Mouse (Mus musculus) urinary bladder, adult 2 months (tissue): ENCODE data around the gene Olfr992. TPM values are rescaled to one million over a fixed set of nuclear protein-coding genes. Genes with fewer than 3 reads are reported as not detected.
"Not testable (repeated sequence)": the region's sequence is repeated elsewhere in the genome, so short reads cannot be mapped to it uniquely, and the experiment has no call there.

Source experiments
- DNase-seq: peaks from one replicate; pipeline ENCODE4 v3.0.0; 2022; ENCODE audit warnings: low spot score
- polyA plus RNA-seq: library from polyadenylated mRNA; depleted of rRNA; stranded (reverse); fragments of >200 nt; gene quantifications from 2 replicates; pipeline ENCODE4 v1.2.3, GENCODE M21; 2012; rRNA removed

Gene Olfr992
- not detected in 2 replicates for polyA plus RNA-seq

DNA sequence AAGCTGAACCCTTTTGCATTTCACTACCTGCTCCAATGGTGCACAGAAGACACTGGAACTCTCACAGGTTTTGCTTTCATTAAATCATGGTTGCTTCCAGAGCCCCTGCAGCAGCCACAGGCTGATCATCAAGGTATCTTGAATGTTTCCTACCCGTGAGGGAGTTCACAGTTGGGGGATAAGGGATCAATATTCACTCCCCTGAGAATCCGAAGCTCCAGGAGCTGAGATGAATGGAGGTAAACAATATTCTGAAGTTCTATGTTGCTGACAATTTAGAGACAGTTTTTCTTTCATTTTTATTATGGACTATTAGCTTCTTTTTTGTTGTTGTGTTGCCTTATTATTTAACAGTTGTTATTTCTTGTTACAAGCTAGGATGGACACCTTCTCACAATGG, at the start of gene Olfr992:
TSS of gene Olfr992 (minus strand) at position 101 of the 400 bp plus-strand sequence.
- no peak for DNase-seq

DNA sequence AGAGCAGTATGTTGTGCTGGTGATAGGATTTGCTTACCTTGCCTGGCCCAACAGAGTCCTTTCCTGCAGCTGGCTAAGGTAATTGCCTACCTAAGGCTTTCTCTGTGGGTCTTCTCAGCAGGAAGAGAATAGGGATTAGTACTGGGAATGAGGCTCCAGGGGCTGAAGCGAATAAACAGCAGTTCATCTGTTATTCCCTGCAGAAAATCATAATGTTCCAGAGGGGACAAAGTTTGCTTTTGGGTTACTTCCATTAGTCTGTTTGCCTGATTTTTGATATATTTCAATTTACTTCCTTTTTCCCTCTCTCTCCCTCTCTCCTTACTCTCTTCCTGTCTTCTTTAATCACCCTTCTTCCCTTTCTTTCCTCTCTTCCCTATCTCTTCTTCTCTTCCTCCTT, 34.3 kb upstream of the Olfr992 start, which contains the start of gene Olfr995:
TSS of gene Olfr995 (minus strand) at position 101 of the 400 bp plus-strand sequence.
- no peak for DNase-seq

DNA sequence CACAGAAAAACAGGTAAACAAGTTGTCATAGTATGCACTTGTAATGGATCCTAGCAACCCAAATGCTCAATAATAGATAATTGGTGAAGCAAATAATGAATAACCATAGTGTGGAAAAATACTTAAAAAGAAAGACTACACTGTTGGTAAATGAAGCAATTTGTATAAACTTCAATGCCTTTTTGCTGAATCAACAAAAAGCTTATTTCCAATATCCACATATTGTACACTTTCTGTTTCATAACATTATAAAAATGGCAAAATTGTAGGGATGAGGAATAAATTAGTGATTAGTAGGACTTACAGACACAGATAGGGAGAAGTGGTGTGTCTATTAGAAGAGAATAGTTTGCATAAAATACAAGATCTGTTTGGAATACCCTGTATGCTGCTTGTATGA, 33.3 kb upstream of the Olfr992 start:
- no peak for DNase-seq

DNA sequence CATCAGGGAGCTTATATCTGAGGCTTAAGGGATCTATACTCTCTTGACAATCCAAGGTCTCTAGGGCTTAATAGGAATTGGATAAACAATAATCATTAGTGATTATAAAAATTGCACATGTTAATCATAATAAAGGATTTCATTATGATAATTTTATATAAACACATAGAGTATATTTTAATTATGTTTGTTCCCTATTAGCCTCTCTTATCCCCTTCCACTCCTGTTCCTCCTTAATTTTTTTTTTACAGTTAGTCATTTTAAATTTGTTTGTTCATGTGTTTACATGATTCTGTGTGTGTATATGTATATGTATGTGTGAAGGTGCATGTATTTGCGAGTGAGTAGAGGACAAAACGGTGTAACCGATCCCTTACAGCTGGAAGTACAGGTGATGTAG, 27.1 kb upstream of the Olfr992 start, which contains the start of gene Olfr994:
TSS of gene Olfr994 (minus strand) at position 101 of the 400 bp plus-strand sequence.
- DNase-seq: no peak

DNA sequence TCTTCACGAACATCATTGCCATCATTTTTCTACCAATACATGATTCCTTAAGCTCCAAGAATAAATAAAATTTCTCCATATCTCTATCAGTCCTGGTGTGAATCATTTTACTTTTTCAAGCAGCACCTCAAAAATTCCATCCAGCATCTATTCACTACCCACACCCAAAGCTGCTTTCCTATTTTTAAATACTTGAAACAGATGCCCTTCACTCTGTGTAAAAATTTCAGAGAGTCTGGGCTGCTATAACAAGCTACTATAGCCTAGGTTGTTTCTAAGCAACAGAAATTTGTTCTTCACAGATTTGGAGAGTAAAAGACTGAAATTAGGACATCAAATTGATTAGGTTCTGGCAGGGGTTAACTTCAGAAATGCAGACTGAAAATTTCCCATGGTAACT, 16.6 kb upstream of the Olfr992 start:
- no peak for DNase-seq

DNA sequence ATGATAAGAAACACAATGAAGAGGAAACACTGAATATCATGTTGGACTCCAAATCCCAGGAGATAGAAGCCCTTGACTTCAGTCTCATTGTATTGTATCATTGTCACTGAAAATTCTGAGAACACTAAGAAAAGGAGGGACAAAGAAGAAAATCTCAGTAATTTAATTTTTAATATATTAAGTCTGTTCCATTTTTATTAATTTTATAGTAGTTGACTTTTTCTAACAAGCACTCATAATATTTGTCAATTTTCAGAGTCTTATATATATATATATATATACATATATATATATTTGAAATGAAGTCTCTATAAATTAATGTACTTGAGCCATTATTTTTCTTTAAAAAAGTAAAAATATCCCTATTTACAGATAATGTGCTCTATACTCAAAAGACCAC, 5.5 kb upstream of the Olfr992 start, which contains the start of gene Olfr993:
TSS of gene Olfr993 (minus strand) at position 101 of the 400 bp plus-strand sequence.
- no peak for DNase-seq

DNA sequence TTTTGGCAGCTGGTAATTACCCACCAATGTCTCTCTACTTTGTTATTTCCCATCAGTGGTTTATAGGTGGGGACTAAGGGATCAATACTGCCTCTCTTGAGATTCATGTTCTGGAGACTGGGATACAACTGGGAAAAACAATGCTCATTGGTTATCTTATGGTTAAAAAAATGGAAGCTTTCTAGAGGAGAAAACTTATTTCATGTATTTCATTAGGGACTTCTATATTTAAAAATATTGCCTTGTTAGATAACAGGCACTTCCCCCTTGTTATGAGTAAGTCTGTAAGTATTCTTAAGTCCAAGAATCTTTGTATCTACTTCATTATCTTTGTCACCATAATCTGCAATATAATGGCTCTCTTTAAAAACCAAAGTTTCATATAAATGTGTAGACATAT, 46.1 kb downstream of the Olfr992 start, which contains the start of gene Olfr988:
TSS of gene Olfr988 (minus strand) at position 101 of the 400 bp plus-strand sequence.
- not testable (repeated sequence) for DNase-seq

Other genes starting within 250 kb of the Olfr992 start
- 4.3 and 5.1 TPM in 2 replicates for gene Lrrc55, start 212.3 kb downstream of the Olfr992 start, polyA plus RNA-seq
- not detected in 2 replicates for gene Olfr987, start 70.2 kb downstream of the Olfr992 start, polyA plus RNA-seq
- not detected in 2 replicates for gene Olfr988, start 46.2 kb downstream of the Olfr992 start, polyA plus RNA-seq
- not detected in 2 replicates for gene Olfr993, start 5.4 kb upstream of the Olfr992 start, polyA plus RNA-seq
- not detected in 2 replicates for gene Olfr994, start 27.0 kb upstream of the Olfr992 start, polyA plus RNA-seq
- gene Olfr995, start 34.2 kb upstream of the Olfr992 start, polyA plus RNA-seq: not detected in 2 replicates
- 0.03 and 0.10 TPM in 2 replicates for gene 4833423E24Rik, start 109.6 kb upstream of the Olfr992 start, polyA plus RNA-seq
- gene Olfr996, start 169.7 kb upstream of the Olfr992 start, polyA plus RNA-seq: not detected in 2 replicates
- not detected in 2 replicates for gene Olfr998, start 179.5 kb upstream of the Olfr992 start, polyA plus RNA-seq
- gene Olfr1000, start 202.4 kb upstream of the Olfr992 start, polyA plus RNA-seq: not detected in 2 replicates
- not detected in 2 replicates for gene Olfr1002, start 241.2 kb upstream of the Olfr992 start, polyA plus RNA-seq